Mouse (Mus musculus) heart, adult 18-20 months (tissue): ENCODE measurements around the gene Tha1. TPM values are rescaled to one million over a fixed set of nuclear protein-coding genes. Genes with fewer than 3 reads are reported as not detected.

Source experiments
- DNase-seq, 2 experiments: peaks; one replicate each; pipeline ENCODE4 v3.0.0; 2021 to 2022; ENCODE audit warnings: mixed read lengths in 1 of 2
- long read RNA-seq, 2 experiments: library from polyadenylated mRNA; stranded (forward); transcript quantifications; one replicate each; pipeline ENCODE4 v2.0.0; 2021
- total RNA-seq, 2 experiments: library from RNA; stranded (reverse); gene quantifications; 2 replicates each; pipeline ENCODE4 v1.2.3; 2021

The Tha1 gene
- total RNA-seq: 10 to 100 TPM; 10.6 to 10.8 TPM
- long read RNA-seq, experiment 1, transcript Tha1-201 (7 exons, 1,770 nt): major isoform, 9 of 10 reads
- long read RNA-seq, experiment 1, partial matches to known transcripts: 1 of 10 reads
- long read RNA-seq, experiment 1, other reads (novel, unspliced or antisense): 0 of 10 reads
- long read RNA-seq, experiment 2, transcript Tha1-201 (7 exons, 1,770 nt): major isoform, 8 of 10 reads
- long read RNA-seq, experiment 2, partial matches to known transcripts: 1 of 10 reads
- long read RNA-seq, experiment 2, other reads (novel, unspliced or antisense): 1 of 10 reads

DNA sequence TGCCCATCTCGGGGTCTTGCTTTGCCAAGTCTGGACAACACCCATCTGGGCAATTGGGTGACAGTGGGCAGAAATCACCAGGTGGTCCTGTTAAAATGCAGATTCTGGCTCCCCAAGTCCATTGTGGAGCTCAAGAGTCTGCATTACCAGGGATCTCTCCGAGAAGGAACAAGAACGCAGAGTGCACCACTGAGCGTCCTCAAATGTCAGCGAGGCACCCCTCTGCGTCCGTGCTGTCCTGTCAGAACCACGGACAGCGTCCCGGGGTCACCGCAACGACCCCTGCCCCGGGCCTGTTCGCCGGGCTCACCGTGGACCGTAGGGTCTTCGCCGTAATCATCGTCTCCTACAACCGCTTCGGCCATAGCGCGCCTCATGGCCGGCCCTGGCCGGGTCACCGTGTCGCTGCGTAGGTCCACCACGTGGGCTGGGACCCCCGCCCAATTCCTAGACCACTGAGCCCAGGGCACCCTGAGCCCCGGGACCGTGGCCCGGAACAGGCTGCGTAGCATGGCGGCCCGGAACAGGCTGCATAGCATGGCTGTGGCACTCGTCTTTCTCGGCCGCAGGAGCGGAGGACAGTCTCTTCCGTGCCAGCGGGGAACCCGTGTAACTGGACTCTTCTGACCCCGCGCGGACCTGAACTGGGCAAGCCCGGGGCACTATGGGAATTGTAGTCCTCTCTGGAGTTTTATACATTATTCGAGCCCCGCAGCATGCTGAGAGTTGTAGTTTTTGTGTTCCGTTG, at the start of gene Tha1:
TSS of gene Tha1 (minus strand) at position 621 of the 748 bp plus-strand sequence.
- peak; percentile 88 for DNase-seq

DNA sequence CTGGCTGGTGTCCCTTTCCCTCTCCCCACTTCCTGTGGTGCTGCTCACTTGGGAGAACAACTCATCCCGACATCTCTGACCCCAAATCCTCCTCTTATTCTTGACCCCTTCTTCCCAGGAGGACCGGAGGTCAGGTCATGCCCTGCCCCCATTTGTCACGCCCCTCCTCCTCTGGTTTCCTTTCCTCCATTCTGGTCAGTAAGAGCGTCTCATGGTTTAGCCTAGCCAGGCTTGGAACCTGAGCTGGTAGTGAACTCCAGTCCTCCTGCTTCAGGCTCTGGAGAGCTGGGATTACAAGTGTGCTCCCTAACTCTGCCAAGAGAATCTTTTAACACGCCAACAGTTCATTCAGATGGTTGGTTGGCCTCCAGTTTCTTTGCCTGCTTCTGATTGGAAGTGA, 45.9 kb upstream of the Tha1 start:
- DNase-seq: peak; percentile 29 to 43

DNA sequence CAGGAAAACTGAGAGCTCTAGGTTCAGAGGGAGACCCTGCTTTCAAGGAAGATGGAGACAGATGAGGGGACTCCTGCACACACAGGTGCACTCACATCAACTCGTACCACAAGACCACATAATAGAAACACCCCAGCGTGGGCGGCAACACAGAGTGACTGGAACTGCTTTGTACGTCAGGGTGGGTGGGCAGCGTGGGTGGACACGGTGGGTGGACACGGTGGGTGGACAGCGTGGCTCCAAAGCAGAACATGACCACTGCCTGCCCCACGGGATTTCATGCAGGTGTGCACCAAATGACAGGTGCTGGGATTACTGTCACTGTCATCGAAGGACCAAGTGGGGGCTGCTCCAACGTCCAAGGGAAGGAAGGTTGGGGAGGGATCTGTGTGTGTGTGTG, 45.3 kb upstream of the Tha1 start:
- DNase-seq: no peak

DNA sequence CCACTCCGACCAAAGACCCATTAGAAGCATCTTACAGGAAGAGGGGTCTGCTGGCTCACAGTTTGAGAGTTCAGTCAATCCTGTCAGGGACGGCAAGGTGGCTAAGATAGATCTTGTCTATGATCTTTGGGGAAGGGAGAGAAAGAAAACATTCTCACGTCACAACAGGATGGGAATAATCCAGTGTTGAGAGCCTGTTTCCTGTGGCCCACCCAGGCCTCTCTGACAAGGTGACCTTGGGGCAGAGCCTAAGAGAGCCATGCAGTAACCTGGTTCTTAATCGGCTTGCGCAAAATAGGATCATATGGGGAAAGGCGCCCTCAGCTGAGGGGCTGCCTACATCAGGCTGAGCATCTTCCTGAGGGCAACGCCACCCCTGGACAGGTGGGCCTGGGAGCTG, 42.6 kb upstream of the Tha1 start:
- no peak for DNase-seq

DNA sequence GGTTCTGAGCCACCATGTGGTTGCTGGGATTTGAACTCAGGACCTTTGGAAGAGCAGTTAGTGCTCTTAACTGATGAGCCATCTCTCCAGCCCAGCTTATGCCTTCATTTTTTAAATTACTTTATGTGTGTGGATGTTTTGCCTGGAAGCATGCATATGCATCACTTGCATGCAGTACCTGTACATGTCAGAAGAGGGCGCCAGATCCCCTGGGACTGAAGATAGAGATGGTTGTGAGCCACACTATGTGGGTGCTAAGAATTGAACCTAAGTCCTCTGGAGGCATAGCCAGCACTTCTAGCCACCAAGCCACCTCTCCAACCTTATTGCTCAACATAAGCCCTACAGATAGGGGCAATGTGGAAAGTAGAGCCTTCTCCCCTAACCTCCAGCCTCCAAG, 42.1 kb upstream of the Tha1 start:
- no peak for DNase-seq

DNA sequence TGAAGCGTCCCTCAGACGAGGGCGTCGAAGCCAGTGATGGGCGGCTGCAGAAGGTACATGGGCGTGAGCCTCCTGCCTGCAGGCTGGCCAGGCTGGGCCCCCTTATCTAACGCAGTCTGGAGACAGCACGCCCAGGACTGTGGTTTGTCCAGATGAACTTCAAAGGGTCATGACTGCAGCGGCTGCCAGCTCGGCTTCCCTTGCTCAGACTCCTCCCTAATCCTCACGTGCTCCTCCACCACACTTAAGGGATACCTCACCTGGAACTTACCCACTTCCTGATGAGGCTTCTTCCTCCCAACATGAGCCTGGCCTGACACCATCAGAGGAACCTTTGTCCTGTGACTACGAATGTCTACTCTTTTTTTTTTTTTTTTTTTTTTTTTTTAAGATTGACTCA, 41.2 kb upstream of the Tha1 start:
- DNase-seq: no peak

DNA sequence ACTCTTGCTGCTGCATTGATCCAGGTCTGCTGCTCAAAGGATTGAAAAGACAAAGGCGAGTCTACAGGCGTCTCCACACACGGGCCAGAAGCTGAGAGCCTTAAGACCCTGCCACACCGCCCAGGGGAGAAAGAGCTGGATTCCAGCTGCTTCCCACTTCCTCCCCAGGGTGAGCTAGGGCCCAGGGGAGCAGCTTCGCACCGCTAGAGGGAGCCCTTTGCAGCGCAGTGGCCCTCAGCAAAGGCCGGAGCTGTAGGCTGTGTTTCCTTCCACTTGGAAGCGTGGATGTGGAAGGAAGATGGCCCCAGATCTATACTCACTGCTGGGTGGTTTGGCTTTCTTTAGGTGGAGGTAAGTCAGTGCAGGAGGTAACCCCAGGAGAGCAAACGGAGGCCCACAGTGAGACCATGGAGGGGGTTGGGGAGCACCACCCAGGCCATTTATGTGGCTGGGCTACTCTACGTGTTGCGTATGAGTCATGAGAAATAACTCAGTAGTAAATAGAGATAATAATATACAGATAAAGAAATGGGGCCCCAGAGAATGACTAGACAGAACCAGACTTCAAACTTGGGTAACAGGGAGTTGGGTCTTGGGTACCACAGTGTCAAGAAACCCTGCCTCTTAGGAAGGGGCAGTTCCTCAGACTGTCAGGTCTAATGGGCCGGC, 39.5 kb upstream of the Tha1 start:
- peak; percentile 86 to 89 for DNase-seq

DNA sequence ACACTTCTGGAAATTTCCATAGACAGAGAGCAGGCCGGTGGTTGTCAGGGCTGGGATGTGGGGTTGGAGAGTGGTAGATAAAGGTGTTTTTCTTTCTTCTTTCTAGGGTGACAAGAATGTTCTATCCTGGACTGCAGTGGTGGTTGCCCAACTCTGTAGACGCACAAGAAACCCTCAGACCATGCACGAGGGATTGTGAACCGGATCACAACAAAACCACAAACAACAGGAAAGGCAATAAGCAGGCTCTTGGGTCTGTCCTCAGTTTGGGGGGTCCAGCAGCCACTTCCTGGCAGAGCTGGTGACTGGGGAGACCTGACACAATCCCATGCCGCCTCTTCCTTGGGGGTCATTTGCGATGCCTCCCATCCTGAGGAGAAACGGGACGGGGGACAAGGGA, 36.1 kb upstream of the Tha1 start:
- DNase-seq: no peak

DNA sequence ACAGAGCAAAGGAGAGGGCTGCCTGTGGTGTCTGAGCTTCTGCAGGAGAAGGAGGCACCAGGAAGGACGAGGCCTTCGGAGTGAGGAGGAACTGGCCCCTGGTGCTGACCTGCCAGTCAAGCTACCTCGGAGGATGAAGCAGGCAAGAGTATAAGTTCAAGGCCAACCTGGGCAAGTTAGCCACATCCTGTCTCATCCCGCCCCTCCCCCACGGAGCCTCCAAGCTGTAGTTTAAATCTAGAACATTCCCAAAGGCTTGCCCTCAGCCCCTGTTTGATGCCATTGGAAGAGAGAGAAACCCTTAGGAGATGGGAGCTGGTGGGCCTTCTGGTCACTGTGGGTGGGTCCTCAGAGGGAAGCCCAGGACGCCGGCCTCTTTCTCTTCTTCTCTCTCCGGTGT, 31.2 kb upstream of the Tha1 start:
- no peak for DNase-seq

DNA sequence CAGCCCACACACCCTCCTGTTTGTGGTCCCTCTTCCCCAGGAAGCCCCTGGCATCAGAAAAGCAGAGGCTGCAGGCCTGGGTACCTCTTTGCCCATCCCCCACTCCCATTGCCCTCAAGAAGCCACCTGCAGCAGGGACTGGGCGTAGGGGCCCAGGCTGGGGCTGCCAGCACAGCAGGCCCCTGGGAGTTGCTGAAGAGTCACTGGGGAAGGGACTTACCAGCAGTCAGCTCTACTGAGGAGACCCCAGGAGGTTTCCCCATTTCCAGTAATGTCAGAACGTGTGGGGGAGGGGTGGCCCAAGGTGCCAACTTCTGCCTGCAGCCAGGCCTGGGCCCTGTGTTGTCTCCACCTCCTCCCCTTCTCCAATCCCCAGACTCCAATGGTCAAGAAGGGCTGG, 29.0 kb upstream of the Tha1 start:
- no peak for DNase-seq

DNA sequence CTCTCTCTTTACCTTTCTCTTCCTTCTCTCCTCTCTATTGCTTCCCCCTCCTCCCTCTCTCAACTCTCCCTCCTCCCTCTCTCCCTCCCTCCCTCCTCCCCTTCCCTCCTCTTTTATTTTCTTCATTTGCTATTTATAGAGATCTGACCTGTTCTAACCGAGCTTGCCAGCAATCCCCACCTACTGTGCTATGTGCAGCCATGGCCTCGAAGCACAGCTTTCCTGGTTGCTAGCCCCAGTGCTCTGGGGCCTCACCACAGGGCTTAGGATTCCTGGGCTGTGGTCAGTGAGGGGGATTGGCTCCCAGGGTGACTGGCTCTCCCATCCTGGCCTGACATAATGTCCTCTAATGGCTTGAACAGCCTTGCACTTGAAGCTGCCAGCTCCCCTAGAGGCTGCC, 23.3 kb upstream of the Tha1 start:
- DNase-seq: no peak

DNA sequence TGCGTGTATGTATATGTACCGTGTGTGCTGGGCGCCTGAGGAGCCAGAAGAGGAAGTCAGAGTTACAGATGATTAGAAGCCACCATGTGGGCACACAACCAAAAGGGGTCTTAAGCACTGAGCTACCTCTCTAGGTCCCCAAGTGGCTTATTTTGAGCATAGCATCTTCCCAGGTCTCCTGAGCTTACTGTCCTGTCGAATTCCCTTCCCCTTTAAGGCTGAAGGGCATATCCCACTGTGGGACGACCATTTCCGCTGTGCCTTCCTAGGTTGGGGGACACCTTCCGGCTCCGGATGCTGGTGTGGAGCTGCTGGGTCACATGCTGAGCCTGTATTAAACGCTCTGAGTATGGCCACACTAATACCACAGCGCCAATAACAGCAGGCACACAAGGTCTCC, 21.4 kb upstream of the Tha1 start:
- no peak for DNase-seq

DNA sequence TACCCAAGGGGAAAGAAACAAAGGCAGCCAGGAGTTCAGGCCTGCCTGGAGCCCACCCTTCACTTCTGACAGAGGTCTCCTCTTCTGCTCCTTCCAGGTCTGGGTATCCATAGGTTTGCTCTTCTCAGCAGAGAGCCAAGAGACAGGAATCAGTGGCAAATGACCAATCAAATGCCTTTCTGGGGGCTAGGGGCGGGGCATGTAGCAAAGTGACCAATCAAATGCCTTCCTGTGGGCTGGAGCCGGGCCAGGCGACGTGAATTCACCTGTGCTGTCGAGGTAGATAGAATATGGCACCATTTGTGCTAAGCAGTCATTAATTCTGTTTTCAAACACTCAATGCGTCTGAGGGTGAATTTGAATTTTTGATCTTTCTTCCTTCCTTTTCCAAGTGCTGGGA, 18.9 kb upstream of the Tha1 start:
- no peak for DNase-seq

DNA sequence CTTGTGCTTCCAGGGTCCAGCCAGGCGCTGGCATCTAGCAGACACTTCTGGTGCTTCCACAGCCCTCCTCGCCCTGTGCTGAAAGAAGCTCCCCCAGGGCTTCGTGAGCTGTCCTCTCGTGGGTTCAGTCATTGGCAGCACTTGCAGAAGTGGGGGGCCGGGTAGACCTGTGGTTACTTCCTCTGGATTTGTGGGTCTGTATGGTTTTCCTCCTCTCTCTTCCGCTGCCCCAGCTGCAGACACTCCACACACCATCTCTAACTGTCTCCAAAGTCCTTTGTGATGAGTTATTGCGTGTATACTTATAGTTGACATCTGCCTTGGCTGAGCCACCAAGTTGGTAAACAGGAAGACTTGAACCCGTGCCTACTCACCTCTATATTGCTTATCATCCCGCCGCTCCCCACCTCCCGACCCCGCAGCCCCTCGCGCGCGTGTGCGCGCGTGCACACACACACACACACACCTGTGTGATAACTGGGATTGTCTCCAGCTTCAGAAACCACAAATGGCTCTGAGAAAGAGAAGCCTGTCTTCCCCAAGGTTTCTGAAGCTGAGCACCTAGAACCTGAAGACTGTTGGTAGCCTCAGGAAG, 18.4 kb upstream of the Tha1 start:
- DNase-seq: no peak

DNA sequence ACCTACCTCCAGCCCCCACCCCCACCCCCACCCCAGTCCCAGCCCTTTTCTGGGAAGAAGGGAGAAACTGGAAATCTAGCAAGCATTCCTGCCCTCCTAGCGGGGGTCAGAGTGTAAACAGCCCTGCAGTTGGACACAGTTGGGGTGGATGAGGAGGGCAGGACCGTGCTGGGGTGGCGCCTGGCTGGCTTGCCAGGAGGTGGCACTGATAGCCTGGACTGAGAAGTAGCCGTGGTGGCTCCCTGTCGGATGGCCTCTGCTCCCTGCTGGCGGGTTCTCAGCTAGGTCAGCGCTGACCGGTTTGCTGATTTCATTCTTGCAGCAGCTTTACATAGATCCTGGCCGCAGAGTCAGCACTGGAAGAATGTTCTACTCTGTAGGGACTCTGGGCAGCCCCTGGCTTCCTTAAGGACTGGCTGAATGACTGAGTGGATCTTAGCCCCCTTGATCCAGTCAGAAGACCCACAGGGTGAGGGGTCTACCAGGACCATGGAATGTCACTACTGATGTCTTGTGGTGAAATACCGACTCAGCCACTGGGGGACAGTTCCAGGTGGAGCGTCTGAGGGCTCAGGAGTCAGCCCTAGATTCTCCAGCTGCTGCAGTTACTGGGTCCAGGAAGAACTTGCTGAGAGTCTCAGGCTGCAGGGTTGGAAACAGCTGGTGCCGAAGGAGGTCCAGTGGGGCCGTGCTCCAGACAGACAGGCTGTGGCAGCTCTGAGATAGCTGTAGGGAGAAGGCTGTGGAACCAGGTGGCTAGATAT, 17.4 kb upstream of the Tha1 start:
- no peak for DNase-seq

DNA sequence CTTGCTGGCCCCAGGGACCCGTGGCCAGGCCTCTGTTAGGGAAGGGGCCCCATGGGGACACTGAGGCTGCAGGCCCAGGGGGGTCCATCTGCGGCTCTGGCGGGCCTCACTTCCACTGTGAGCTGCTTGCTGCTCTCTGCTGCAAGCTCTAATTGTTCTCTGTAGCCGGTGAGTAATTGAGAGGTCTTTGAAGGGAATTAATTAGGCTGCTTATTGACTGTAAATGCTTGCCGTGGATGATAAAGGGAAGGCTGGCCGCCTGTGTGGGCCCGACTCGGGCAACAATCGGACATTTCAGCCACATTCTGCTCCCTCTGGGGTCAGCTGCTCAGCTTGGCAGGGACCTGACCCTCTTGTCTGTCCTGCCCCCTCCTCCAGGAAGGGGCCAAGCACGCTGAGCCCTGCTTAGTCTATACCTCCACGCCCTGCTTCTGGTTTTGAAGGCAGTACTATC, 16.6 kb upstream of the Tha1 start:
- no peak for DNase-seq

DNA sequence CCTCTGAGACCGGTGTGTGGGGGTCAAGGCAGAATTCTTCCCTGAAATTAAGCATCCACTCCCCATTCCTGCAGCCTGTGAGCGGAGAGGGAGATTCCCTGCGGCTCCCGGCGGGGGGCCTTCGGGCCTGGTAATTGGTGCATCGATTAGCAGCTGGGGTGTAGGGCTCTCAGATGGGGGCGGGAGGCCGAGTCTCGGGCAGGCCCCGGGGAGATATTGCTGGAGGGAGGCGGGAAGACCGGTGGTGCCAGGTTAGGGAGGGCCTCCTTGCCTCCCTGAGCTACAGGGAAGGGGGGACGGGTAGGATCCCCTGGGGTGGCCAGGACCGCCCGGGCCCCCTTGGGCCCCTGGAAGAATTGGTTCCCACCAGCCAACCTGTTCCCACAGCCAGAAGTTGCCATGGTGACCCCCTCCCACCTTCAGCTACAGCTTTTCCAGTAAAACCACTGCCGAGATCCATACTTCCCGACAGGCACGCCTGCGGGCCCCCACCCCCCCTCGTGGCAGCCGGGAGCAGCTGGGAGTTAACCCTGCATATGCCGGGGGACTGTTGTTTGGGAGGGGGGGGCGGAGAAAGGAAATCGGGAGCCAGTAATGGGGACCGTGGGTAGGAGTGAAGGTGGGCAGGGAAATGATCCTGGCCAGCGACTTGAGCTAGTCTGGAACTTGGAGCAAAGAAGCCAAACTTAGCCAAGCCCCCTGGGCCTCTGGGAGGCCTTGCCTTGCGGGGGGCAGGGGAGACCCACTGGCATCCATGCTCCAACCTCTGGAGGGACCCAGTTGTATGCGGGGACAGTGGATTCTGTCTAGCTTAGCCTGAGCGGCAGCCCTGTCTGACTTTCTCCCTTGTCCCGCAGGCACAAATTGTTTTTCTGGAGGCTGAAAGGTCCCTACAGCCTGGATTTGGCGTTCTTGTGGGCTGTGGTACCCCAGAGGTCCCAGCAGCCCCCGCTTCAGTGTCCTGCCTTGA, 15.9 kb upstream of the Tha1 start:
- DNase-seq: no peak

DNA sequence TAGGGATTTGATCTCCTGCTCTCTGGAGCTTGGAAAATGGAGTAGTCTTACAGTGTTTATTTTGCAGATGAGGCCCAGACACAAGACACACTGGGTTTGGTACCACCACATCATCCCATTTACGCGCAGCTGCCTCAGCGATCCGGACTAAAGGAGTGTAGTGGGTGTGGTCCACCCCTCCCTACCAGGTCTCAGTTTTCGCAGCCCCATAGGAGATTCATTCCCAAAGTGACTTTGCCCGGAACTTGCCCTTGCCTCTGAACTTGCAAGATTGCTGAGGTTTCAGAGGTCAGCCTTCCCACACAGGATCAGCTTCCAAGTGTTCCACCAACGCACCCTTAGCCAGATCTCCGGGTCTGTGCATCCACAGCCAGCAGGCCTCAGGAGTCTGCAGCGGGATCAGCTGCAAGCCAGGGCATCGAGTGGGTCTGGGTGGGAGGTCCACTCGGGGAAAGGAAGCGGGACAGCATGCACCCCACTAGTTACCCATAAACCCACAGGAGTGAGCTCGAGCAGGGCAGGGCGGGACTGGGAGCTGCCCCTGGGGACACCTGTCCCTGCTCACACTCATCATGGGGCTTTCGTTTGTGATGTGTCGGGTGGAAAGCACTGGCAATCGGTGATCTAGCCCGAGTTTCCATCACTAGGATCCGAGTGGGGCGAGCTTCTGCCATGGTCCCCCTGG, 15.0 kb upstream of the Tha1 start:
- DNase-seq: no peak

DNA sequence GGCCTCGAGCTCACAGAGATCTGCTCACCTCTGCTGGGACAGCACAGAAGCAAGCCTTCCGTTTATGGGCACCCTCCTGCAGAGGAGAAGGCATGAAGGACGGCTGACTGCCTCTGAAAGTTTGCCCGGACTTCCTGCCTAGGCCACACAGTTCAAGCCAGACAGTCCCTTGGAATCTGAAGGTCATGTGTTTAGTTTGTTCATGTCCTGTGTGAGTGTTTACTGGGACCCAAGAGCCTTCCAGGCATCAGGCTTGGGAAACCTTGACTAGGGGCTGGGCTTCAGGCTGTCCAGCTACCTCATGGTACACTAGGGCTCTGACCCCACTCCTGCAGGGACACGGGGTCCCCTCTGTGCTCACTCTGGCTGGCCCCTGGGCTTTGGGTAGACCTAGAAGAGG, 12.7 kb upstream of the Tha1 start:
- DNase-seq: no peak

DNA sequence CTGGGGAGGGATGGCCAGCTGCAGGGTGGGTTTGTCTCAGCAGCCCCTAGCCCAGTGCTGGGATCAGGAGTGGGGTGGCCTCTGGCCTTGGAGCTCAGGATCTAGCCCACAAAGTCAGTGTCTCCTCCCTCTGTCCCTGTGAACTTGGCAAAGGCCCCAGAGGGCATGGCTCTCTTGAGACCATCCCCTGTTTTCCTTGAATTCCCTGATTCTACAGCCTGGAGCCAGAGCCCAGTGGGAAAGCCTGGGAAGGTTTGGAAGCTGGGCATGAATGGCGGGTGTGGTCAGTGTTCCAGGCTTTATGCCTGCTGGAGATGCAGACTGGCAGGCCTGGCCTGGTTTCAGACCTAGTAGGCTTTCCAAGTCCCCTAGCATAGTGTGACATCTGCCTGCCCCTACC, 8.9 kb upstream of the Tha1 start:
- no peak for DNase-seq
